Mouse (Mus musculus) adrenal gland, adult 2 months (tissue): ENCODE data around the gene C7. TPM values are rescaled to one million over a fixed set of nuclear protein-coding genes. Genes with fewer than 3 reads are reported as not detected.

Experiments used
- DNase-seq: peaks from one replicate; pipeline ENCODE4 v3.0.0; 2021
- polyA plus RNA-seq: library from polyadenylated mRNA; depleted of rRNA; stranded (reverse); fragments of >200 nt; gene quantifications from 2 replicates; pipeline ENCODE4 v1.2.3, GENCODE M21; 2012; rRNA removed
- total RNA-seq, 2 experiments: library from RNA; stranded (reverse); gene quantifications; 2 replicates each; pipeline ENCODE4 v1.2.3; 2021

The C7 gene
- total and polyA plus RNA-seq, 3 experiments: 0.53 to 32.8 (median 13.6) TPM

- no peak for DNase-seq
These were observed 60.6 kb downstream of the C7 start for GRCm38 (mm10) chr15:5002903-5003302.

- no peak for DNase-seq
These were observed 90.2 kb downstream of the C7 start for GRCm38 (mm10) chr15:4973355-4973754.

Other genes starting within 250 kb of the C7 start
- not detected for gene Mroh2b, start 165.0 kb downstream of the C7 start, total RNA-seq
- not detected in 2 replicates for gene Mroh2b, start 165.0 kb downstream of the C7 start, polyA plus RNA-seq
- gene Card6, start 44.8 kb upstream of the C7 start, total RNA-seq: 1 to 10 TPM; 7.7 to 8.6 TPM
- 1.0 and 1.4 TPM in 2 replicates for gene Card6, start 44.8 kb upstream of the C7 start, polyA plus RNA-seq
- 100 to 1,000 TPM; 429 to 443 TPM for gene Rpl37, start 52.9 kb upstream of the C7 start, total RNA-seq
- gene Rpl37, start 52.9 kb upstream of the C7 start, polyA plus RNA-seq: 119 and 130 TPM in 2 replicates
- gene Prkaa1, start 80.1 kb upstream of the C7 start, total RNA-seq: 10 to 100 TPM; 36.9 to 38.7 TPM
- gene Prkaa1, start 80.1 kb upstream of the C7 start, polyA plus RNA-seq: 1.8 TPM in 2 replicates
- gene Ttc33, start 121.8 kb upstream of the C7 start, total RNA-seq: 10 to 100 TPM; 52.5 to 63.2 TPM
- gene Ttc33, start 121.8 kb upstream of the C7 start, polyA plus RNA-seq: 0.66 and 1.2 TPM in 2 replicates
- 1 to 10 TPM; 1.2 to 1.3 TPM for gene Ptger4, start 180.4 kb upstream of the C7 start, total RNA-seq
- 4.4 and 5.5 TPM in 2 replicates for gene Ptger4, start 180.4 kb upstream of the C7 start, polyA plus RNA-seq